In genomic region chr8:35765499-35766193, GRCm38 (mm10) we compare ENCODE assay signal across 9 mouse cellular contexts. TPM values are rescaled to one million over a fixed set of nuclear protein-coding genes. Genes with fewer than 3 reads are reported as not detected.
DNase-seq lines count a peak whose midpoint lies in the region; ATAC-seq lines count a peak whose summit lies in the region.
"Had no signal": no experiment of that assay in that cellular context is flagged by ENCODE, and none has a peak within 500 bp of the region (broad histone marks: within the 10 kb centered on the region; RNA-seq: fewer than 3 reads in every experiment).

Gm19410 (plus strand) TSS chr8:35765790.

- H3K4me2 ChIP-seq in hindbrain, embryonic 13.5 days, result peak within 1 kb of the TSS; percentile 95
- peak within 1 kb of the TSS; percentile 78 for H3K4me2 ChIP-seq in neural tube, embryonic 12.5 days (replicated peaks)

- H3K27me3 ChIP-seq in hindbrain, embryonic 13.5 days, result peaks cover 44% of the 10 kb centered on the region
- H3K27me3 ChIP-seq in neural tube, embryonic 12.5 days (replicated peaks), result peaks cover 22% of the 10 kb centered on the region

- peaks cover 11% of the 10 kb centered on the region for H3K4me1 ChIP-seq in hindbrain, embryonic 13.5 days (replicated peaks)
- peaks cover 12% of the 10 kb centered on the region for H3K4me1 ChIP-seq in neural tube, embryonic 12.5 days

- peak within 1 kb of the TSS; percentile 68 for H3K9ac ChIP-seq in hindbrain, embryonic 13.5 days
- peak within 1 kb of the TSS; percentile 33 for H3K9ac ChIP-seq in neural tube, embryonic 12.5 days

- H3K9me3 ChIP-seq in hindbrain, embryonic 13.5 days, result no peaks in the 10 kb centered on the region
- no peaks in the 10 kb centered on the region for H3K9me3 ChIP-seq in neural tube, embryonic 12.5 days

- intact Hi-C loops in left cerebral cortex, postnatal 4 days (cut with DNase I), result no loop called here

- peak; percentile 22 to 38 for DNase-seq in cerebellum, postnatal 10 days
- DNase-seq in cerebellum, adult 9-10 months, result no peak
- peak; percentile 9 for DNase-seq in urinary bladder, postnatal 14 days (ENCODE audit: low spot score)
- no peak for DNase-seq in urinary bladder, postnatal 4 days (ENCODE audit: low spot score in 2 of 2)
- no peak for DNase-seq in left cerebral cortex, postnatal 4 days
- no peak for DNase-seq in natural killer cell, adult 2 months (ENCODE audit: low spot score in 2 of 2)

- H3K36me3 ChIP-seq in hindbrain, embryonic 13.5 days, result no peaks in the 10 kb centered on the region
- H3K36me3 ChIP-seq in neural tube, embryonic 12.5 days, result no peaks in the 10 kb centered on the region

- H3K4me3 ChIP-seq in hindbrain, embryonic 13.5 days, result peak within 1 kb of the TSS; percentile 46
- peak within 1 kb of the TSS; percentile 34 for H3K4me3 ChIP-seq in neural tube, embryonic 12.5 days

- 2% methylated on average over 35 of the region's 35 CpGs for WGBS in hindbrain, embryonic 13.5 days
- WGBS in neural tube, embryonic 12.5 days, result under 1% methylated on average over 35 of the region's 35 CpGs

- ATAC-seq in hindbrain, embryonic 13.5 days (ENCODE audit: low FRiP score), result peak; percentile 61
- peak; percentile 48 for ATAC-seq in neural tube, embryonic 12.5 days (ENCODE audit: low FRiP score, low read depth)

- no peak within 1 kb of the TSS for H3K27ac ChIP-seq in hindbrain, embryonic 13.5 days
- no peak within 1 kb of the TSS for H3K27ac ChIP-seq in neural tube, embryonic 12.5 days

RNA-seq across cellular contexts. Expression of gene Gm19410, which starts in this region (rescaled TPM):
- polyA plus RNA-seq in hindbrain, embryonic 13.5 days (2015; fragmentation: Nextera tagmentation; extraction: Ambion mirVana), result 0.04 and 0.12 TPM in 2 replicates
- 10 to 100 TPM; 15.4 to 15.5 TPM for total RNA-seq in left cerebral cortex, postnatal 4 days (2021)
- 0.03 TPM in 2 replicates for polyA plus RNA-seq in neural tube, embryonic 12.5 days (2016; fragmentation: Nextera tagmentation; extraction: Ambion mirVana)
- polyA plus RNA-seq: C2C12 had no signal

Comparison
In these comparisons a context has a peak if more than half of its experiments do, and no peak if none do; other contexts are left out.
1. DNase-seq: peak in cerebellum, postnatal 10 days (2 of 2) and urinary bladder, postnatal 14 days (single experiment); none in cerebellum, adult 9-10 months (single experiment), urinary bladder, postnatal 4 days (0 of 2), left cerebral cortex, postnatal 4 days (single experiment) and natural killer cell, adult 2 months (0 of 2).
2. Peak in ATAC-seq, H3K4me3 ChIP-seq, H3K9ac ChIP-seq and H3K4me2 ChIP-seq in hindbrain, embryonic 13.5 days; RNA of the gene not detected or under 1 TPM.
3. Peak in ATAC-seq, H3K4me3 ChIP-seq, H3K9ac ChIP-seq and H3K4me2 ChIP-seq in neural tube, embryonic 12.5 days; RNA of the gene not detected or under 1 TPM.